Mouse (Mus musculus): ENCODE data around the gene Creld1. TPM values are rescaled to one million over a fixed set of nuclear protein-coding genes. Genes with fewer than 3 reads are reported as not detected.

Gene Creld1
- total and polyA plus RNA-seq, 3 experiments, result 5.9 to 26.7 TPM; not detected in 1

DNA sequence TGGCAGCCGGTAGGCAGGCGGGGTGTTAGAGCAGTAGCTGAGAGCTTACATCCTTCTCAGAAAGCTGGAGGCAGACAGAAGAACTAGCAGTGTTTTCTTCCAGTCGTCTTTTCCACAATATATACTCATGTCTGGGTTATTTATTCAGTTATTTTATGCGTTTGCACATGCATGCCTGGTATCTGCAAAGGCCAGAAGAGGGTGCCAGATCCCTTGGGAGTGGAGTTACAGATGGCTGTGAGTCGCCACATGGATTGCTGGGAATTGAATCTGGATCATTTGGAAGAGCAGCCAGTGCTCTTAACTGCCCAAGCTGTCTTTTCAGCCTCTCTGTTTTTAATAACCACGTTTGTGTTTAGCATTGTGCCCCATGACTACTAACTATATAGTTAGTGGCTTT lies 58.5 kb downstream of the Creld1 start:
- TF ChIP-seq ELF1 (IDR thresholded peaks at IDR 0.05; ENCODE audit: low read depth, low read length) (no peak), MAZ (IDR thresholded peaks at IDR 0.05; ENCODE audit: low read depth, low read length) (no peak), USF1 (IDR thresholded peaks at IDR 0.05; ENCODE audit: low read depth, low read length) (no peak), CTCF (IDR thresholded peaks at IDR 0.05 in 2 of 3, conservative IDR thresholded peaks at IDR 0.05 in 1 of 3; ENCODE audit: control insufficient read depth in 1 of 3, insufficient read depth in 1 of 3, low read depth in 2 of 3, low read length in 3 of 3, poor library complexity in 1 of 3, severe bottlenecking in 1 of 3) (no peak), KAT2A (conservative IDR thresholded peaks at IDR 0.05; ENCODE audit: low read depth, low read length) (no peak), HCFC1 (IDR thresholded peaks at IDR 0.05; ENCODE audit: low read depth, low read length) (no peak), POLR2A (IDR thresholded peaks at IDR 0.05; ENCODE audit: control insufficient read depth in 1 of 2, insufficient read depth in 1 of 2, low read depth in 1 of 2, low read length in 2 of 2, poor library complexity in 1 of 2) (no peak), GATA1 (IDR thresholded peaks at IDR 0.05; ENCODE audit: low read depth, low read length) (no peak), MEF2A (IDR thresholded peaks at IDR 0.05; ENCODE audit: extremely low read depth, insufficient replicate concordance, low read depth, low read length, poor library complexity, severe bottlenecking) (no peak), SIN3A (IDR thresholded peaks at IDR 0.05; ENCODE audit: low read length) (no peak)
- no peak overlapping the region for H3K4me3 ChIP-seq (ENCODE audit: control insufficient read depth in 1 of 2, insufficient read depth in 1 of 2, low read depth in 2 of 2, low read length in 2 of 2)
- no peak overlapping the region for H3K27ac ChIP-seq (ENCODE audit: control insufficient read depth, low read depth, low read length)
- H3K27me3 ChIP-seq (ENCODE audit: control insufficient read depth in 1 of 2, insufficient read depth in 2 of 2, low read length in 2 of 2), result no peaks in the 10 kb centered on the region
- peaks cover 0 to 9% of the 10 kb centered on the region in 2 experiments; a peak in 2 of 4 replicates for H3K36me3 ChIP-seq (ENCODE audit: control insufficient read depth in 1 of 2, insufficient read depth in 2 of 2, low read length in 2 of 2)
- no peaks in the 10 kb centered on the region for H3K79me2 ChIP-seq (ENCODE audit: control insufficient read depth, insufficient read depth, low read length, poor library complexity)
- DNase-seq (ENCODE audit: low read depth, low spot score), result no peak
- H3K9me3 ChIP-seq (replicated peaks; ENCODE audit: insufficient read depth, low read length), result no peaks in the 10 kb centered on the region
- H3K4me1 ChIP-seq (ENCODE audit: control insufficient read depth in 1 of 2, insufficient read depth in 2 of 2, low read length in 2 of 2), result no peaks in the 10 kb centered on the region
- H3K9ac ChIP-seq (ENCODE audit: control insufficient read depth, low read depth, low read length, poor library complexity, severe bottlenecking), result no peak overlapping the region

Other genes starting within 250 kb of the Creld1 start
- gene Mtmr14, start 245.5 kb upstream of the Creld1 start, total RNA-seq (2012; rRNA removed), result 11.4 and 12.1 TPM in 2 replicates
- 10 to 100 TPM in 1 of 2 experiments, not detected in 1; 24.5 TPM for gene Mtmr14, start 245.5 kb upstream of the Creld1 start, polyA plus RNA-seq (2012; ENCODE audit: insufficient read depth in 1 of 2, insufficient read length in 2 of 2, low read depth in 1 of 2, low replicate concordance in 2 of 2, missing spikeins in 1 of 2)
- 0.72 and 1.6 TPM in 2 replicates for gene Cpne9, start 201.0 kb upstream of the Creld1 start, total RNA-seq (2012; rRNA removed)
- gene Cpne9, start 201.0 kb upstream of the Creld1 start, polyA plus RNA-seq (2012; ENCODE audit: insufficient read depth in 1 of 2, insufficient read length in 2 of 2, low read depth in 1 of 2, low replicate concordance in 2 of 2, missing spikeins in 1 of 2), result 1 to 10 TPM in 1 of 2 experiments, not detected in 1; 1.3 TPM
- gene Brpf1, start 176.2 kb upstream of the Creld1 start, total RNA-seq (2012; rRNA removed), result 29.8 and 32.6 TPM in 2 replicates
- 10 to 100 TPM; 44.9 to 46.8 TPM for gene Brpf1, start 176.2 kb upstream of the Creld1 start, polyA plus RNA-seq (2012; ENCODE audit: insufficient read depth in 1 of 2, insufficient read length in 2 of 2, low read depth in 1 of 2, low replicate concordance in 2 of 2, missing spikeins in 1 of 2)
- gene Ogg1, start 156.3 kb upstream of the Creld1 start, total RNA-seq (2012; rRNA removed), result 8.7 and 9.2 TPM in 2 replicates
- gene Ogg1, start 156.3 kb upstream of the Creld1 start, polyA plus RNA-seq (2012; ENCODE audit: insufficient read depth in 1 of 2, insufficient read length in 2 of 2, low read depth in 1 of 2, low replicate concordance in 2 of 2, missing spikeins in 1 of 2), result 10 to 100 TPM in 1 of 2 experiments, not detected in 1; 20.0 TPM
- gene Camk1, start 139.3 kb upstream of the Creld1 start, total RNA-seq (2012; rRNA removed), result 5.3 and 7.9 TPM in 2 replicates
- 10 to 100 TPM in 1 of 2 experiments, not detected in 1; 13.3 TPM for gene Camk1, start 139.3 kb upstream of the Creld1 start, polyA plus RNA-seq (2012; ENCODE audit: insufficient read depth in 1 of 2, insufficient read length in 2 of 2, low read depth in 1 of 2, low replicate concordance in 2 of 2, missing spikeins in 1 of 2)
- gene Tada3, start 105.4 kb upstream of the Creld1 start, total RNA-seq (2012; rRNA removed), result 25.0 and 26.1 TPM in 2 replicates
- gene Tada3, start 105.4 kb upstream of the Creld1 start, polyA plus RNA-seq (2012; ENCODE audit: insufficient read depth in 1 of 2, insufficient read length in 2 of 2, low read depth in 1 of 2, low replicate concordance in 2 of 2, missing spikeins in 1 of 2), result 10 to 100 TPM in 1 of 2 experiments, not detected in 1; 62.2 TPM
- 217 and 231 TPM in 2 replicates for gene Arpc4, start 105.2 kb upstream of the Creld1 start, total RNA-seq (2012; rRNA removed)
- 100 to 1,000 TPM in 1 of 2 experiments, not detected in 1; 375 TPM for gene Arpc4, start 105.2 kb upstream of the Creld1 start, polyA plus RNA-seq (2012; ENCODE audit: insufficient read depth in 1 of 2, insufficient read length in 2 of 2, low read depth in 1 of 2, low replicate concordance in 2 of 2, missing spikeins in 1 of 2)
- 4.1 and 5.7 TPM in 2 replicates for gene Ttll3, start 94.0 kb upstream of the Creld1 start, total RNA-seq (2012; rRNA removed)
- gene Ttll3, start 94.0 kb upstream of the Creld1 start, polyA plus RNA-seq (2012; ENCODE audit: insufficient read depth in 1 of 2, insufficient read length in 2 of 2, low read depth in 1 of 2, low replicate concordance in 2 of 2, missing spikeins in 1 of 2), result 10 to 100 TPM in 1 of 2 experiments, not detected in 1; 11.2 TPM
- gene Rpusd3, start 64.0 kb upstream of the Creld1 start, total RNA-seq (2012; rRNA removed), result 24.8 and 29.4 TPM in 2 replicates
- 10 to 100 TPM in 1 of 2 experiments, not detected in 1; 34.1 TPM for gene Rpusd3, start 64.0 kb upstream of the Creld1 start, polyA plus RNA-seq (2012; ENCODE audit: insufficient read depth in 1 of 2, insufficient read length in 2 of 2, low read depth in 1 of 2, low replicate concordance in 2 of 2, missing spikeins in 1 of 2)
- not detected in 2 replicates for gene Cidec, start 47.5 kb upstream of the Creld1 start, total RNA-seq (2012; rRNA removed)
- gene Cidec, start 47.5 kb upstream of the Creld1 start, polyA plus RNA-seq (2012; ENCODE audit: insufficient read depth in 1 of 2, insufficient read length in 2 of 2, low read depth in 1 of 2, low replicate concordance in 2 of 2, missing spikeins in 1 of 2), result not detected
- gene Jagn1, start 40.7 kb upstream of the Creld1 start, total RNA-seq (2012; rRNA removed), result 82.8 and 95.6 TPM in 2 replicates
- gene Jagn1, start 40.7 kb upstream of the Creld1 start, polyA plus RNA-seq (2012; ENCODE audit: insufficient read depth in 1 of 2, insufficient read length in 2 of 2, low read depth in 1 of 2, low replicate concordance in 2 of 2, missing spikeins in 1 of 2), result 10 to 100 TPM in 1 of 2 experiments, not detected in 1; 80.6 TPM
- gene Il17re, start 24.8 kb upstream of the Creld1 start, total RNA-seq (2012; rRNA removed), result 0.13 TPM in 1 of 2 replicates, not detected in the other
- gene Il17re, start 24.8 kb upstream of the Creld1 start, polyA plus RNA-seq (2012; ENCODE audit: insufficient read depth in 1 of 2, insufficient read length in 2 of 2, low read depth in 1 of 2, low replicate concordance in 2 of 2, missing spikeins in 1 of 2), result not detected
- gene Il17rc, start 11.9 kb upstream of the Creld1 start, total RNA-seq (2012; rRNA removed), result 0.52 and 1.2 TPM in 2 replicates
- 1 to 10 TPM in 1 of 2 experiments, not detected in 1; 1.8 TPM for gene Il17rc, start 11.9 kb upstream of the Creld1 start, polyA plus RNA-seq (2012; ENCODE audit: insufficient read depth in 1 of 2, insufficient read length in 2 of 2, low read depth in 1 of 2, low replicate concordance in 2 of 2, missing spikeins in 1 of 2)
- 0.08 TPM in 1 of 2 replicates, not detected in the other for gene Prrt3, start 18.6 kb downstream of the Creld1 start, total RNA-seq (2012; rRNA removed)
- under 1 TPM in 1 of 2 experiments, not detected in 1; 0.10 TPM for gene Prrt3, start 18.6 kb downstream of the Creld1 start, polyA plus RNA-seq (2012; ENCODE audit: insufficient read depth in 1 of 2, insufficient read length in 2 of 2, low read depth in 1 of 2, low replicate concordance in 2 of 2, missing spikeins in 1 of 2)
- 56.7 and 73.1 TPM in 2 replicates for gene Emc3, start 48.4 kb downstream of the Creld1 start, total RNA-seq (2012; rRNA removed)
- gene Emc3, start 48.4 kb downstream of the Creld1 start, polyA plus RNA-seq (2012; ENCODE audit: insufficient read depth in 1 of 2, insufficient read length in 2 of 2, low read depth in 1 of 2, low replicate concordance in 2 of 2, missing spikeins in 1 of 2), result 100 to 1,000 TPM in 1 of 2 experiments, 10 to 100 TPM in 1; 62.3 to 172 TPM
- gene Fancd2, start 48.4 kb downstream of the Creld1 start, total RNA-seq (2012; rRNA removed), result 14.0 and 14.1 TPM in 2 replicates
- gene Fancd2, start 48.4 kb downstream of the Creld1 start, polyA plus RNA-seq (2012; ENCODE audit: insufficient read depth in 1 of 2, insufficient read length in 2 of 2, low read depth in 1 of 2, low replicate concordance in 2 of 2, missing spikeins in 1 of 2), result 10 to 100 TPM; 18.5 to 35.0 TPM
- 0.12 and 0.13 TPM in 2 replicates for gene Fancd2os, start 117.4 kb downstream of the Creld1 start, total RNA-seq (2012; rRNA removed)
- under 1 TPM in 1 of 2 experiments, not detected in 1; 0.22 TPM for gene Fancd2os, start 117.4 kb downstream of the Creld1 start, polyA plus RNA-seq (2012; ENCODE audit: insufficient read depth in 1 of 2, insufficient read length in 2 of 2, low read depth in 1 of 2, low replicate concordance in 2 of 2, missing spikeins in 1 of 2)
- gene Brk1, start 121.5 kb downstream of the Creld1 start, total RNA-seq (2012; rRNA removed), result 134 and 147 TPM in 2 replicates
- gene Brk1, start 121.5 kb downstream of the Creld1 start, polyA plus RNA-seq (2012; ENCODE audit: insufficient read depth in 1 of 2, insufficient read length in 2 of 2, low read depth in 1 of 2, low replicate concordance in 2 of 2, missing spikeins in 1 of 2), result 100 to 1,000 TPM in 1 of 2 experiments, not detected in 1; 161 TPM
- 11.4 and 12.5 TPM in 2 replicates for gene Vhl, start 140.7 kb downstream of the Creld1 start, total RNA-seq (2012; rRNA removed)
- gene Vhl, start 140.7 kb downstream of the Creld1 start, polyA plus RNA-seq (2012; ENCODE audit: insufficient read depth in 1 of 2, insufficient read length in 2 of 2, low read depth in 1 of 2, low replicate concordance in 2 of 2, missing spikeins in 1 of 2), result 10 to 100 TPM in 1 of 2 experiments, not detected in 1; 12.0 TPM
- 5.2 TPM in 2 replicates for gene Irak2, start 155.2 kb downstream of the Creld1 start, total RNA-seq (2012; rRNA removed)
- gene Irak2, start 155.2 kb downstream of the Creld1 start, polyA plus RNA-seq (2012; ENCODE audit: insufficient read depth in 1 of 2, insufficient read length in 2 of 2, low read depth in 1 of 2, low replicate concordance in 2 of 2, missing spikeins in 1 of 2), result 1 to 10 TPM in 1 of 2 experiments, not detected in 1; 6.8 TPM
- 111 and 136 TPM in 2 replicates for gene Tatdn2, start 213.8 kb downstream of the Creld1 start, total RNA-seq (2012; rRNA removed)
- 100 to 1,000 TPM; 102 to 121 TPM for gene Tatdn2, start 213.8 kb downstream of the Creld1 start, polyA plus RNA-seq (2012; ENCODE audit: insufficient read depth in 1 of 2, insufficient read length in 2 of 2, low read depth in 1 of 2, low replicate concordance in 2 of 2, missing spikeins in 1 of 2)
- gene Ghrl, start 236.6 kb downstream of the Creld1 start, total RNA-seq (2012; rRNA removed), result 0.26 and 0.81 TPM in 2 replicates
- 1 to 10 TPM in 1 of 2 experiments, not detected in 1; 2.8 TPM for gene Ghrl, start 236.6 kb downstream of the Creld1 start, polyA plus RNA-seq (2012; ENCODE audit: insufficient read depth in 1 of 2, insufficient read length in 2 of 2, low read depth in 1 of 2, low replicate concordance in 2 of 2, missing spikeins in 1 of 2)